Mouse (Mus musculus): ENCODE results near the gene Reps2. TPM values are rescaled to one million over a fixed set of nuclear protein-coding genes. Genes with fewer than 3 reads are reported as not detected.

Reps2 gene
- total RNA-seq, 2 experiments from 2014 or later, result 0.45 to 9.2 TPM

DNA sequence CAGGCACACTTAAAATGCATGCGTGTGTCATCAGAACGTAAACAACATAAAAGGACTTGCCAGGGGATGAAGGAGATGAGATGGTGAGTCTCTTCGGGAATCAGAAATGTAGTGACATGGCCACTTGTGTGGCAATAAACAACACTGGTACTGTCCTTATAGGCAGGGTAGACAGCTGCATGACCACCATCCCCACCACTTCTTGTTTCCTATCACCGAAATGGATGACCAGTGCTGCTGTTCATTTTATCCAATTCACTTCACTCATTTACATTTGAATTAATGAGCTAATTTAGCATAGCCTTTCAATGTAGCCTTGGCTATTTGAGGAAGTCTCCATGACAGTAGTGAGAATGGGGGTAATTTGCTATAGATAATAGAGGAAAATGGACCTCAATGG is 236.2 kb downstream of the Reps2 start:
- ATAC-seq (replicated peaks; ENCODE audit: low FRiP score, poor library complexity, severe bottlenecking), result no peak

DNA sequence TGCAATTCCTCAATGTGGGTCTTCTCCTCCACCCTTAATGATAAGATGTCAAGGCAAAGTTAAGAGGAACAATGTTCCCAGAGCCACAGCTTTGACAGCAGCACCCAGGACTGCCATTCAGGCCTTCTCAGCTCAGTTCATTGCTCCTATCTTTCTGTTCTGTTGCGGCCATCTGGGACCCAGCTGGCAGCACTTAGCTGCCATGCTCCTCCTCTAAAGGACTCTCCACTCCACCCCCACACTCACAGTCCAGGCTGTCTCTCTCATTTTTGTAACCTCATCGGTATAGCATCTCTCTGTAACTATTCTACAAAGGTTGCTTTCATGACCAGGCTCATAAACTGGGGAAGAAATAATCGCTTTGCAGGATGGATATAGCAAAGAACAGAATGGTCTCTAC is 241.0 kb downstream of the Reps2 start:
- no peak for ATAC-seq (replicated peaks; ENCODE audit: low FRiP score, poor library complexity, severe bottlenecking)

DNA sequence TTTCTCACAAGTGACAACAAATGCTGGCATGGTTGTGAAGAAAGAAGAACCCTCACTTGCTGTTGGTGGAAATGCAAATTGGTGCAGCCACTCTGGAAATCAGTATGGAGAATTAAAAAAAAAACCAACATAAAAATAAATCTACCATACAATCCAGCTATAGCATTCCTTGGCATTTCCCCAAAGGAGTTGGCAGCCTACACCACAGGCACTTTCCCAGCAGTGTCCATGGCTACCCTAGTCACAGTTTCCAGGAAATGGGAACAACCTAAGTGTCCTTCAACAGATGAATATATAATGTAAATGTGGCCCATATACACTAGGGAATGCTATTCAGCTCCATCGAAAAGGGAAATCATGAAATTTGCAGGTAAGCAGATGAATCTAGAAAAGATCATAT is 262.7 kb downstream of the Reps2 start:
- ATAC-seq (replicated peaks; ENCODE audit: low FRiP score, poor library complexity, severe bottlenecking), result no peak

DNA sequence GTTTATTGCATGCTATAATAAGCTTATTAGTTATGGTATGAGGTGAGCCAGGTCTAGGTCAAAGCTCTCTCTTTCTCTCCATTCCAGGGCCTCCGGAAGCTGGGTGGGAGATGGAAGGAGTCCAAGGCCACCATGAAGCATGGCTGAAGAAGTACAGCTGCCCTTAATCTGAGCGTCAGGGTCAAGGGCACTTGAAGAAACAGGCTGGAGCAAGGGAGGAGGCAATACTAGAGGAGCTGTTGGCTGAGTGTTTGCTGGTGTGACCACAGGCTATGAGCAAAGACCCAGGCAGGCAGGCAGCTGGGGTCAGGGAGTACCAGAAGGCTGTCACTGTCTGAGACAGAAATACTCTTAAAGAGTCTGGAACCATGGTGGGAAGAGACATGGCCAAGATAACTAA is 280.2 kb downstream of the Reps2 start:
- ATAC-seq (replicated peaks; ENCODE audit: low FRiP score, poor library complexity, severe bottlenecking), result no peak

Other genes starting within 250 kb of the Reps2 start
- 108 and 135 TPM in 2 replicates for gene Rbbp7, start 116.8 kb upstream of the Reps2 start, total RNA-seq (2015; ENCODE audit: low replicate concordance)
- 57.2 and 111 TPM in 2 replicates for gene Rbbp7, start 116.8 kb upstream of the Reps2 start, total RNA-seq (2017; ENCODE audit: low replicate concordance)
- gene Txlng, start 185.8 kb upstream of the Reps2 start, total RNA-seq (2015; ENCODE audit: low replicate concordance), result 5.4 and 8.3 TPM in 2 replicates
- gene Txlng, start 185.8 kb upstream of the Reps2 start, total RNA-seq (2017; ENCODE audit: low replicate concordance), result 8.2 and 10.3 TPM in 2 replicates
- gene Syap1, start 244.8 kb upstream of the Reps2 start, total RNA-seq (2015; ENCODE audit: low replicate concordance), result 15.1 and 22.6 TPM in 2 replicates
- 25.9 and 33.9 TPM in 2 replicates for gene Syap1, start 244.8 kb upstream of the Reps2 start, total RNA-seq (2017; ENCODE audit: low replicate concordance)